Mouse (Mus musculus): ENCODE results near the gene Tmem51.

Tmem51 gene

GRCm38 (mm10) chr4:142080901-142081630 is 3.0 kb downstream of the Tmem51 start:
- DNase-seq (ENCODE audit: low spot score): no peak

DNA sequence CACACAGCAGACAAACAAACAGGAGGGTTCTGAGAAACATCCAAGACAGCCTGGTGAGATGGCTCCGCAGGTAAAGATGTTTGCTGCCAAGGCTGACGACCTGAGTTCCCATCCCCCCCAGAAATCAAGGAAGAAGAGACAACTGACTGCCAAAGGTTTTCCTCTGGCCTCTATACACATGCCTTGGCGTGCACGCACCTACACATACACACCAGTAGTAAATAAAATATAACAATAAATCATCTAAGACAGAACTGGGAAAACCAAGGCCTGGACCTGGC is 3.7 kb downstream of the Tmem51 start:
- DNase-seq (ENCODE audit: low spot score): no peak

DNA sequence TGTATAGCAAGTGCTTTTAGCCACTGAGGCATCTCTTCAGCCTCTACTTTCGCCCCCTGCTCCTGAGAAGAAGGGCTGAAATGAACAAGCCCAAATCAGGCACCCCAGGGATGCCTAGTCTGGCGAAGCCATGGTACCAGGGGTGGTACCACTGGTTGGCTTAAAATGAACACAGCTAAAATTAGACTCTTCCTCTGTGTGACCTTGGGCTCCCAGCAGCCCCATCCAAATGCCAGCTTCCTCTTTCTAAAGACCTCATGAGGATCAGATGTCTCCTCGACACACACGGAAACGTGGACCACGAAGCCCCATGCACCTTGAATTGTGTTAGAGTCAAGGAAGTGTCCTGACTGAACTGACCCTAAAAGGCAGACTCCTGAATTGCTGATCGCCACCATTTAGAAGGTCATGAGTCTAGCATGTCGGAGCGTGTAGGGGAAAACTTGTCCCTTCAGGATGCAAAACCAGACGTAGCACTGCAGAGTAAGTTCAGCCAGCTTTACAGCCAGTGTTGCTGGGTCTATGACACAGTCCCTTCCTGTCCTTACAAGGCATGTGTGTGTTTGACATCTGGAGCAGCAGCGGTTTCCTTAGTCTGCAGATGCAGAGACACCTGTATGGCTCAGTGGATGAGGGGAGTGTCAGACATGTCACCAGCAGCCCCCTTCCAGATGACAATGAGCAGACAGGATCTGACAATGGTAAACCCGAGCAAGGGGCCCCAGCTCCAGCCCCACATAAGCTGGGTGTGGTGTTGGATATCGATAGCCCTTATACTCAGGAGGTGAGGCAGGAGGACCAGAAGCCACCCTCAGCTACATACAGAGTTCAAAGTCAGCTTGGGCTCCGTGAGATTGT is 4.2 kb downstream of the Tmem51 start:
- DNase-seq (ENCODE audit: low spot score): no peak

GRCm38 (mm10) chr4:142077572-142078271 is 6.4 kb downstream of the Tmem51 start:
- no peak for DNase-seq (ENCODE audit: low spot score)

DNA sequence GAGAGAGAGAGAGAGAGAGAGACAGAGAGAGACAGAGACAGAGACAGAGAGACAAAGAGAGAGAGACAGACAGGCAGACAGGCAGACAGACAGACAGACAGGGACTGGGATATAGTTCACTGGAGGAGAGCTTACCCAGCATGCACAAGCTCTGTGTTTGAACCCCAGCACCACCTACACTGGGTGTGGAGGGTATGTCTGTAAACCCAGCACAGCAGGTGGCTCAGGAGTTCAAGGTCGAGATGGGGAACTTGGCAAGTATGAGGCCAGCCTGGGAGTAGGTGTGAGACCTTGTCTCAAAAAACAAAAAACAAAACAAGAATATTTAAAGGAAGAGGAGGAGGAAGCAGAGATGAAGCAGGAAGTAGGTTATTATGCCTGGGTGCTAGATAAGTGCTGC is 7.2 kb downstream of the Tmem51 start:
- DNase-seq (ENCODE audit: low spot score): no peak

- DNase-seq (ENCODE audit: low spot score): no peak
Observed at GRCm38 (mm10) chr4:142075931-142076330, 8.2 kb downstream of the Tmem51 start.

- DNase-seq (ENCODE audit: low spot score): no peak
Observed at GRCm38 (mm10) chr4:142074060-142074732, 9.9 kb downstream of the Tmem51 start.

- DNase-seq (ENCODE audit: low spot score): no peak
Observed at GRCm38 (mm10) chr4:142071243-142071991, 12.7 kb downstream of the Tmem51 start.

DNA sequence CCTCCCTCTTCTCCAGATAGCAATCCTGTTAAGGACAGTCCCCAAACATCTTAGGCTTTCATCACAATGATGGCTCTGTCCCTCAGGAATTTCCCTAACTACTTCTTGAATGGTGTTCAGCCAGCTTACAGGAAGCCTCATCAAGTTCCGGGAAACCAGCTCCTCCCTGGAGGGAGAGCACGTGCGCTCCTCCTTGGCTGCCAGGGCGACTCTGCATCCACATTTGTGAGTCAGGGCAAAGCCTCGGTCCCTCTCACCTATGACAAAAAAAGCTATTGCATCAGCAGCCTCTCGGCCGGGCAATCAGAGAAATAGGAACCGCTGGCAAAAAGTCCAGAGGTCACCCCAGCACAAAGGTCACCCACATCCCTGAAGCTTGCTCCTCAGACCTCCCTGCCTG is 13.3 kb downstream of the Tmem51 start:
- DNase-seq (ENCODE audit: low spot score): no peak

DNA sequence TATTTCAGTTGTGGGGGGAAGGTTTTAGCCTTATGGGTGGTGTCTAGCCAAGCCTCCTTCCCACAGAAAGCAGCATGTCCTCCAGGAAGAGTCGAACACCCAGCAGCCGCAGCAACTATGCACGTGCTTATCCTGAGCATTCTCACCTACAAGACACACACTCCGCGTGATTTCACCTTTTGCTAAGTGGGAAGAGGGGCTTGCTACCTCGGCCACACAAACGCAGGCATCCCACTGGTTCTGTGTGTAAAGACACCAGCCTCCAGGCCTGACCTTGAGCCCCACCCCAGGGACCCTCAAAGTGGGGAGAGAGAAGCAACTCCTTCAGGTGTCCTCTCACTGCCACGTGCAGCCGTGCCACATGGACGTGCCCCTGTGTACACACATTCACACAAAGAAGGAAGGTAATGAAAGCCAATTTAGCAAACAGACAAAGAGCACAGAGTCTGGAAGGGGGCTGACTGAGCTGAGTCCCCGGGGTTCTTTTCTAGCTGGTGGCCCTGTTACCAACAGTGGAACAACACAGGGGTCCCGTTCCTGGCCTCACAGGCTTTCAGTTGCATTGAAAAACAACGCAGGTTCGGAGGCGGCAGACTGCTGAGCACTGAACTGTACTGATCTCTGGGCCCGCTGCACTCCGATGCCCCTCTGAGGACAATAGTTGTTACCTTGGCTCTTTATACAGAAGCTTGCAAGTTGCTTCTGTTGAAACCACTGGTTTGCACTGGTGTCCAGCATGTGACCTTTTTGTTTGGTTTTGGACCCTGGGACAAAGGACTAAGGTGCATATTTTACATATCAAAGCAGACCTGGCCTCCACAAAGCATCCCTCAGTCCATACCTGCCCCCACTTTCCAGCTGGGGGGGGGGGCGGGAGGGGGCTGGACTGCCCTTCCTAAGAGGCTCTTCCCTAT is 14.9 kb downstream of the Tmem51 start:
- no peak for DNase-seq (ENCODE audit: low spot score)

GRCm38 (mm10) chr4:142066576-142066975 is 17.5 kb downstream of the Tmem51 start:
- no peak for DNase-seq (ENCODE audit: low spot score)

DNA sequence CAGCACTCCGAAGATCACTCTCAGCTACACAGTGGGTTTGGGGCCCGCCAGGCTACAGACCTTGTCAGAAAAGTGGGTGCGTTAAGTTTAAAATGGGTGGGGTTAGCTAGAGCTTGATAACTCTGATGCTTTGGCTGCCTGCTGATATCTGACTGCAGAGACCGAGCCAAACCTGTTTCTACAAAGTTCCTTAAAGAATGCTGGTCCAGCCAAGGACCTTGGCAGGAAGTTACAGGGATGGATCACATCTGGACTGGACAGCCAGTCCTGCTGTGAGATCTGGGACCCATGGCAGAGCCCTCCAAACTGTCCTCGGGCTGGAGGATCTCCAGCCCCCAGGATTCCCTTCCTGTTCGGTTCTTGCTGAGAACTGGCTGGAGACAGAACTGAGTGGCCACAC is 18.3 kb downstream of the Tmem51 start:
- DNase-seq (ENCODE audit: low spot score): no peak

- no peak for DNase-seq (ENCODE audit: low spot score)
Observed at GRCm38 (mm10) chr4:142065270-142065669, 18.8 kb downstream of the Tmem51 start.

GRCm38 (mm10) chr4:142064582-142065228 is 19.4 kb downstream of the Tmem51 start:
- no peak for DNase-seq (ENCODE audit: low spot score)

DNA sequence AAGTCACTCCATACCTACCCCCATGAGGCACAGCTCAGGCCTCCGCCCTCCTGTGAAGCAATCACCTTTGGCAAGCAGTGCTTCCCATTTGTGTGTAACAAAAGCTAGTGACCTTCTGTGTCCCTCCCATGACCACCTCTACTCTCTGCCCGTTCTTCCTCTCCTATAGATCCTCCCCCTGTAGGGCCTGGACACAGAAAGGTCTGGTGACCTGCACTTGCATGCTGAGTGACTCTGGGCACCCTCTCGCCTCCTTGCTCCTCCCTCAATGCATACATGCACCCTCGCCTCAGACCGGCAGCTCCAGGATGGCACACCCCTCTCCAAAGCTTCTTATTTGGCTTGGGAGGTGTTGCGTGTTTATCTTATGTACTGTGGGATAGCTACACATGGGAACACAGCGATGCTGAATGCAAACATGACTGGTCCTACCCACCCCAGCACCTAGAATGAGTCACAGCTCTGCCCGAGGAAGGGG is 21.0 kb downstream of the Tmem51 start:
- no peak for DNase-seq (ENCODE audit: low spot score)

DNA sequence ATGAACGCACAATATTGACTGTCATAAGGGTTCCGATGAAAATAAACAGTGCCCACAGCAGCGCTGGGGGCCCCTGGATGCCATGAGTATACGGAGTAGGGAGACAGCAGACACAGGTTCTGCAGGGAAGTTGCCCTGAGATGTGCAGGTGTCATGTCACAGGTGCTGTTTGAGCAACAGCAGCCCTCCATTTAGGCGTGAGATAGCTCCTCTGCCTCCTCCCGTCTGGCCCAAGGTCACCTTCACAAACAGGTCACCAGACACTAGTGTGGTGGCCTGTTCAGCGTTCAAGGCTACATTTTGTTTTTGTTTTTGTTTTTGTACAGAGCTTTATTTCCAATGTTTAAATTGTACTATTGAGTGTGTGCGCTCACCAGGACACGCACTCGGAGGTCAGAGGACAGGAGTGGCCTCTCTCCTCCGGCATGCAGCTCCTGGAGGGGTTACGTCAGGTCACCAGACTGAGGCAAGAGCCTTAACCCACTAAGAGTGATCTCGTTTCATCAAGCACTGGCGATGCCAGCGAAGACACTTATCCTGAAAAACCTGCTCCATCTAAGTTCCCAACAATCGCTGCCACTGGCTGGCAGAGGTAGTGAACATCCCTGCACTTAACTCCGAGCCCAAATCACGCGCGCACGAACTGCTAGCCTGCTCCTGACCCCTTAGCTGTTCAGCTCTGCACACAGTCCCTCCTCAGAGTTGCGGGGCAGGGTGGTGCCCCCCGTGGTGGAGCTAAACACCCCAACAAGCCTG is 22.4 kb downstream of the Tmem51 start:
- DNase-seq (ENCODE audit: low spot score): no peak

DNA sequence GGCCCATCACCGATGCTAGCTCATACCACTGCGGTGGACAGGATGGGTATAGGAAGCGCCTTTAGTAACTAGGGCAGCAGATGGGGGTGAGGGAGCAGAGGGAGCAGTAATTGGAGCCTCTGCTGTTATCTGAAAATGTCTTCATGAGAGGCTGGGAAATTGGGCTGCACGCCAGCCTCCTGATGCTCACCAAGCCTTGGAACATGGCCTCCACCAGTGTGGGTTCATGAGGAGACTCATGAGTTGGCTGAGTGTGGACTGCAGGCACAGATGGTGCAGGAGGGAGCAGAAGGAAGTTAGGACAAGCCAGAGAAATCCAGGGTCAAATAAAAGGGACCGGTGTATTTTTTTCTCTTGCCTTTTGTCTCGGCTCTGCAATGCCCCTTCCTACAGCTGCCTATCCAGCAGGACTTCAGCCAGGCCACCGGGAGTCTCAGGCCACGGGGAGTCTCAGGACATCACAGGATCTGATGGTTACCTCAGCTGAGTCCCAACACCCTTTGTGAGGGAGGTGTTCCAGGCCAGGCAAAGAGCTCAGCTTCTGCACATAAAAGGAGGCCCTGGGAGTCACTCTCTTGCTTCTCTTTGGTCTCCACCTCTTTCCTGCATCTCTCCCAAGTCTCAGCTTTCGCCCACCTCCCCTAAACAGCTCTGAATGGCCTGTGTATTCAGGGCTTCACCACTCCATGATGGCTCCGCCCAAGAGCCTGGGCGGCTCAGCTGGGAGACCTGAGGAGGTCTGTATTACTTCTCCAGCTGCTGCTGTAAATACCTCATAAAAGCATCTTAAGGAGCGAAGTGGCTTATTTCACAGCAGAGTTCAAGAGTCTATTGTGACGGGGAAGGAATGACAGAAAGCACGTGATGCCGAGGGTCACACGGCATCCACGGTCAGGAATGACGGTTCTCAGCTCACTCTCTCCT is 23.4 kb downstream of the Tmem51 start:
- no peak for DNase-seq (ENCODE audit: low spot score)

GRCm38 (mm10) chr4:142059841-142060193 is 24.3 kb downstream of the Tmem51 start:
- DNase-seq (ENCODE audit: low spot score): no peak
